Mouse (Mus musculus): ENCODE results near the gene Hao1. TPM values are rescaled to one million over a fixed set of nuclear protein-coding genes. Genes with fewer than 3 reads are reported as not detected.

The Hao1 gene
- polyA plus RNA-seq (2017; shearing (Covaris generic)), result not detected

DNA sequence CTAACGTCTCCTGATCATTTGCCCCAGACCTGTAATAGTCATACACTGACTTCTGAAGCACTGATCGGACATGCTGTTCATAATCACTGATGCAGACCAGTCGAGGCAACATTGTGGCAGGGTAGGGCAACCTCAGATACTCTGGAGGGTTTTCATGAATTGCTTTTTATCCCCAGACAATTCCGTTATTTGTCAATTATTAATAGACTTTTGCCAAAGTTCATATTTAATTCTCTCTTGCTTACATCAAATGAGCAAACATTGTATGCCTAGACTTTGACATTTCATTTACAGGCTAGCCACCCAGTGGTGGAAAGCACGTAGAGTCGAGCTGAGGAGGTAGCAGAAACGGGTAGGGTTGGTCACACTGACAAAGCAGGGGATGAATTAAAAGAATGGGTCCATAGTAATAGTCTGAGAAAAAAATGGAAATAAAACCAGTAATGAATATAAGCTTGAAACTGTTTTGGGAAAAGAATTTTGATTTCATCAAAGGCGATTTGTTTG lies at the start of gene Hao1:
TSS of gene Hao1 (minus strand) at position 148 of the 507 bp plus-strand sequence.
- no peak for ATAC-seq

DNA sequence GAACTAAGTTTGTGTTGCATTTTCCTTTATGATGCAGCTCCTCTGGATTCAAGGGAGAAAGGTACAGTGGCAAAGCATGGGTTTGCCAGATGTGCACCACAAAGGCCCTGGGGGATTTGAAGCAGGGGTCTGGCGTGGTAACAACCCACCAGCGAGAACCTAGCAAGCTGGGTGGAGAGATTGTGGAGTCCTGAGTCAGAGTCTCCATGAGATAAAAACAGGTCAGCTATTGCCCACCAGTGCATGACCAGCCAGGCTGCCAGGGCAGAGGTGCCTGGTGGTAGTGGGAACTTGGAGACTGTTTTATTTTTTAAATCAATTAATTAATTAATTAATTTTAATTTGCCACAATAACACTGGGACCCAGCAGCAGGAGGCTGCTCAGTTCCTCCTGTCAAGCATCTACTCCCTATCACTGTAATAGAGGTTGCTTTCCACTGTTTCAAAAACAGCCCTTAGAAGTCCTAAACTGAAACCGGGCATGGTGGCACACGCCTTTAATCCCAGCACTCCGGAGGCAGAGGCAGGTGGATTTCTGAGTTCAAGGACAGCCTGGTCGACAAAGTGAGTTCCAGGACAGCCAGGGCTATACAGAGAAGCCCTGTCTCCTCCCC lies 37.0 kb upstream of the Hao1 start:
- no peak for ATAC-seq

DNA sequence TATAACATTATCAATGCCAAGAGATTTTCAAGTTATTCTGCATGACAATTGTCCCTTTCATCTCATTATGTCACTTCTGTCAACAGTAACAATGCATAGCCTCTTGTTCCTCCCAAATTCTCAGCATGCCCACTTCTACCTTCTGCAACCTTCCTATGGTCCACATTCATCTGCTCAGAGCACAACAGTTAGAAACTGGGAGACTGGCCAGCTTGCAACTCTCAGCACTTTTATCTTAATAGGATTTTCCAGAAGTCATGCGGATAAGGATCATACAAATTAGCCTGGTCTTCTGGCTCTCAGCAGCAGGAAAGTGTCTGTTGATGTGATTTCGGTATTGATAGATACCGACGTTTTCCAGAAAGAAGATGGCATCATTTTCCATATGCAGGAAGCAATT lies 31.1 kb upstream of the Hao1 start:
- ATAC-seq, result no peak

DNA sequence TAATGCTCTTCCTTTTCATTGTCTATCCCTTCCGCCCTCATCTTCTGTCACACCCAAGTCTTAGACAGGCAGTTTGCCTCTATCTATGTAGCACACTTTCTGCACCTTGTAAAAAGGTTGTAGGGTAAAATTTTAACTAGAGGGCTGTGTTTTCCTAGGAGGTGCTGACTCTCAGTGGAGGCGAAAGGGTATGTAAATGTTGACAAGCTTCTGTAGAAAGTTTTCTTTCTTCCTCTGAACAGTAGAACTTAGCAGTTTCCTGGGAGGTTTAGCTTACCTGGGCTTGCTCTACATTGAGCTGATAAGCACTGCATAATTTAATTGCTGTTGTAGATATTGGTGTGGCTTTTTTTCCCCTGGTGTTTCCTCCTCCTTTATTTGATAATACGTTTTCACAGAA lies 5.3 kb upstream of the Hao1 start:
- no peak for ATAC-seq

DNA sequence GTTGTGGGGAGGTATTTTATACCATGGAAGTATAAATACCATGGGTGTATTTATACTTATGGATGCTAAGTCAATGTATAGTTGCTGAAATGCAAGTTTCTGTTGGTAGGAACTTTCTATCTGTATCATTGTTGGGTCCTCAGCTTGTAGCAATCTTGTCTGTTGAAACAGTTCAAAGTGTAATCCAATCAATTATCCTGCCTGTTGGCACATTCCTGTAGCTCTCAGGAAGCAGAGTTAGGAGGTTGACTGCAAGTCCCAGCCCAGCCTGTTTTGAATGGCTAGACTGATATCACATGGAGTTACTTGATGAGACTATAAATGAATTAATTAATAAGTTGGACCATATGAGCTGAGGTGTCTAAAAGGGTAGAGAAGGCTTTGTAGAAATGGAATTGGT lies 1.8 kb downstream of the Hao1 start:
- ATAC-seq, result no peak

DNA sequence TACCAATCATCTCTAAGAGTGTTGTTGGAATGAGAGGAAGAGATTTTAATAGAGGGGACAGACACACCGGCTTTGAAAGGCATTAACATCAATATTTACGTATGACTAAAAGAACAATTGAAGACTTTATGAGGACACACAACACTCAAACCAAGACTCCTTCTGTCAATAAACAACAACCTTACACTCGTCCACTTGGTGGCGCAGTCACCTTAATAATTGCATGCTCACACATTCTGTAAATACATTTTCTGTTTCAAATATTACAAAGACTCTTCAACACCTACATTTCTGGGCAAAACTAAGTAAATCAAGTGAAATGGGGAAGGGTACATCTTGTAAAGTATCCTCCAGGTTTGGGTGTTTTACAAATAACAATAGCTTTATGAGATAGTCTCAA lies 4.4 kb downstream of the Hao1 start:
- no peak for ATAC-seq

DNA sequence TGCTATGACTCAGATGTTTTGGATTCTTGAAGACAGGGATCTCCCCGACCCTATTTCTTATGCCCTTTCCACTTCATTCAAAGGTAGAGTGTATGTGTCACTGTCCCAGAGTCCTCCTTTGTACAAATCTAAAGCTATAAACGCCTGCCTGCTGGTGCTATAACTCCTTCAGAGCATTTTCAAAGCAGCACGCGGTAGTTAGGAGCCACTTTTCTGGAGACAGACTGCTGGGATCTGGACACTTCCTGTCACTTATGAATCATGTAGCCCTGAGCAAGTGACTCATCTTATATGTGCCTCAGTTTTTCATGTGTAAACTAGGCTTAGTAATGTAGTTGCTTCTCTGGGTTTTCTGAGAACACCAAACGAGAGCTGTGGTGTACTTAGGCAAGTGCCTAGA lies 9.1 kb downstream of the Hao1 start:
- ATAC-seq, result no peak

DNA sequence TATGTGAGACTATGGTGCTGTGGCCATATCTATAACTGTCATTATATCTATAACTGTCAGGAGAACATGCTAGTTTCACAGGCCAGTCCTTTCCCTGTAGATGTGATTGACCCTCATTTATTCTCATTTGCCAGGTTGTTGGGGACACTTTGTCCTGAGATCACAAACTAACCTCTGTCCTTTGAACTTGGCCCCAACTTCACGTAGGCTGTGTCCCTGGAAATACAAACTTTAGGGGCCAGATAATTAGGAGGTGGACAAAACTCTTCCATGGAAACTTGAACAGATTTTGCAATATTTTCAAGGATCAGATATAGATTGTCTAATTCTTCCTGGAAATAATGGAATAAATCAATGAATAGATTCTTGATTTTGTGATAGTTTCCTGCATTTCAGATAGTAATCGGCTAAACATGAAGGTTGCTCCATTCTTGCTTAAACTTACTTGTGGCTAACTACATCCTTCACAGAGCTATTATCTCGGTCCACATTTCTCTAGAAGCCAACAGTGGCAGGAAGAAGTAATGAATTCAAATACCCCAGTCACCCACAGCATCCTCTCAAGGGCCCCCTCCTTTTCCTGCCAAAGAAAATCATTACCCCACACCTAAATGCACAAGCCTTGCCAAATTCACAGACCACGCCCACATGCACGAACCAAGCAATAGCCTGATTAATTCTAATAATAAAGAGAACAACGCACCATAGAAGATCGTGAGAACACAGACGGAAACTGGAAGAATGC lies 9.7 kb downstream of the Hao1 start:
- ATAC-seq, result no peak

DNA sequence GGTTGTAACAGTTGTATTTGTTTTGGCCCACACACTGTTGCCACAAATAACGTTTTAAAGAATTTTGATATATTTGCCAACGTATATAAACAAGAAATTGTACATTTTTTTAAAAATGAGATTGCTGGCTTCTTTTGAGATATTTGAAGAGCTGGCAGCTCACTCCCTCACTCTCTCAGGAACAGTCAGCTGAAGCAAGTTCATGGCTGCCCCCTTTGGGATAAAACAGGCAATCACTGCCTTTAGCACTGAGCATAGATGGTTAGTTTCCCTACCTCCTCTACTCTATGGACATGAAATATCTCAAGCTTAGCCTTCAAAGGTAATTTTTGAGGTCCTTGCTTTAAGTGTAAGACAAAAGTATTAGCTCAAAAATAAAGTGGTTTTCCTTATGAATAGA lies 10.7 kb downstream of the Hao1 start:
- ATAC-seq, result no peak

DNA sequence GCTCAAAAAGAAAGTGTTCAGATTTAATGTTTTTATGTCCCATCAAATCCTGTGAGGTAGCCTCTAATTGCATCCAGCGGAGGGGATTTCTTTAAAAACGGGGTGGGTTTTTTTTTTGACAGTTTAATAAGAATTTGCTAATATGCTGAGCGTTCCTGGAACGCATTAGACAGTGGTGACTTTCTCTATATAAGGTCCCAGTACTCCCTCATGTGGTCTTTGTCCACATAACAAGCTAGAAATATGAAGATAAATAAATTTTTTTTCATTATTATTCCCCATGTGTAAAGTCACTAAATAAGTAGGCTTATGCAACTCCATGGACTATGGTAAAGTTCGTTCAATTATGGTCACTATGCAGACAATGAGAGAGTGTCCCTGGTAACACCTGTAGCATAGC lies 13.1 kb downstream of the Hao1 start:
- ATAC-seq, result no peak

DNA sequence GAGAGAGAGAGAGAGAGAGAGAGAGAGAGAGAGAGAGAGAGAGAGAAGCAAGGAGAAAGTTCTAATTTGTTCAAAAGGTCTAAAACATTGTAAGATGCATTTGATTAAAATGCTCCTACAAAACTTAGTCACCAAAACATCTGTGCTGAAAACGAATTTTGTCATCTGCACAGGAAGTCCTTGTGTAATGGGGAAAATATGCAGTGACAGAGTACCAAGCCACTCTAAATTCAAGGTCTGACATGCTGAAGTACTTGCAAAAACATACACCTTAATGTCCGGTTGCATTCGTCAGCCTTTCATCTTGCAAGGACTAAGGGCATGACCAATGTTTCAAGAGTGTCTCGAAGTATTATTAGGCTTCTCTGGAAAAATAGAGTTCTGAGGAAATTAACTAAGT lies 15.7 kb downstream of the Hao1 start:
- no peak for ATAC-seq

DNA sequence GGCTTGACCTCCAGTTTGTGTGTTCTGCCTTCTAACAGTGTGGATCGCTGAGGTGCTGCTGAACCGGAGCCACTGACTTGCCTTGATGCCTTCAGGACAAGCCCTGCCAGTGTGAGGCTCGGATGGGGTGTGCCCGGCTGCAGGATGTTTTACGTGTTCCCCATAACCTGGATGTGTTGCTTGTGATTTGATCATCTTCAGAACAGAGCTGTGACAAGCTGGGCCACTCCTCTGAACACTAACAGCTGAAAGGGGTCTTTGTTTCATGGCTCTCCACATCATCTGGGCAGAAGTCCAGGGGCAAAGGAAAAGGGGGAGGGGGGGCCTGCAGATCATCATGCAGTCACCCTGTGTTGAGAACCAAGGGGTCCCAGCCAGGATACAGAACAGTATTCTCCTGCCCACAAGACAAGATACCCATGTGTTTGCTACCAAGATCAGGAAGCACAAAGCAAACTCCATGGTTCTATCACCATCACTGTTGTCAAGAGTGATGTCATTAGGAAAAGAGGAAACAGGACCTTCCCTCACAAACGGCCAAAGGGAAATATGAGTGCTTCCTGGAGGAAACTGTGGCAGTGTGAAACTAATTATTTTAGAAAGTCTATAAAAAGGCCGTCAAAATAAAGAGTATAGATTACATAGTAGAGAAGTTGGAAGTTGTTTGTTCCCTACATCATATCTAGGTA lies 25.9 kb downstream of the Hao1 start:
- no peak for ATAC-seq

DNA sequence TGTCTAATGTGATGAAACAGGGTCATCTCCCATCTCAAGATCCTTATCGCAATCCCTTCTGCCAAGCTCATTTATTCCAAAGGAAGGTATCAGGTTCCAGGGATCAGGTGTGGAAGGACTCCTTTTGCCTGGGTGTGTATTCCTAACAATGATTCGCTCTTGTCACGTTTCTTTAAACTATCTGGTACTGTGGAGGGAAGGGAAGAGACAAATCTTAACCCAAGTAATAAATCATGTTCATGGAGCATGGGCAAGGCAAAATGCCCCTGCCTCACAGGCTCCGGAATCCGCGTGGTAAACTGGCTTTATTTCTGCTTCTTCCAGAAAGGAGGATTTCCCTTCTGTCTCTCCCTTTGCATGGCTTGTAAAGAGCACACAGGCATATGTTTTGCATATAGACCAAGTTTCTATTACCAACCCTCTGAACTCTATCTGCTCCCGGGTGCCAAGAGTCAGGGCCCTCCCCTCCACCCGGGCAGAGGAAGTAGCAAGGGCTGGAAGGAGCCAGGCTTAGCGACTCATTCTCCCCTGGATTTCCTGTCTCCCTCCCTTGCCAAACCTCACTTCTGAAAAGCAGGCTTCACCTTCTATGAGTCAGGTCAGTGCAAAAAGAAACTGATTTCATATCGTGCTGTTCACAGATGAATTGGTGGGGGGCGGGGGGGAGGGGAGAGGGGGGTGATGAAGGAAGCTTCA lies 26.6 kb downstream of the Hao1 start:
- no peak for ATAC-seq

DNA sequence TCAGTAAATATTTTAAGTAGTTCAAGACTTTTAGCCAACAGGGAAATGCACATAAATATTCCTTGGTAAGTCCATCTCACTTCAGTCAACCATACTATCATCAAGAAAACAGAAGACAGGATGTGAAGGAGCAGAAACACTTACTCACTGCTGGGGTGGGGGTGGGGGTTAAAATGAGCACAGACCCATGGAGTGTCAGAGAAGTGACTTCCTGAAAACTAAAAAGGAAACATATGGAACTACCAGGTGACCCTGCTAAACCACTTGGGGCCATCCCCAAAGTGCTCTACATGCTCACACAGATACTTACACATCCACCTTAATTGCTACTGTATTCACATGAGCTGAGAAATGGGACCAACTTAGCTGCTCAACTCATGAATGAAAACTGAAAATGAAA lies 36.1 kb downstream of the Hao1 start:
- ATAC-seq, result no peak

DNA sequence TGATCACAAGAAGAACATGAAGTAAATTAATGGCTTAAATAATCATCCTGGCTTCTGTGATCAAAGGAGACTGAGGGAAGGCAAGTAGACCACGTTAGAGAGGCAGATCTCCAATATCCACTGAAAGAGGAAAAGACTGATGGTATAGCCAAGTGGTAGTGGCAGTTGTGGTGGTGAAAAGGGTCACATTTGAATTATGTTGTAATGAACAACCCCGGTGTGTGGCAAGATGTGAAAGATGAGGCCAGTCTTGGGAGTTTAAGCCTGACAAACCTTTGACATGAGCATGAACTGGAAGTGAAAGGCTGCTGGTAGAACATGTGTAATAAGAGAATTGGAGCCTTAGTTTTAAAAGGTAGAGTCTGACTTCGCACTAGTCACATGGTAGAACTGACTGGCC lies 54.4 kb downstream of the Hao1 start:
- ATAC-seq, result no peak

DNA sequence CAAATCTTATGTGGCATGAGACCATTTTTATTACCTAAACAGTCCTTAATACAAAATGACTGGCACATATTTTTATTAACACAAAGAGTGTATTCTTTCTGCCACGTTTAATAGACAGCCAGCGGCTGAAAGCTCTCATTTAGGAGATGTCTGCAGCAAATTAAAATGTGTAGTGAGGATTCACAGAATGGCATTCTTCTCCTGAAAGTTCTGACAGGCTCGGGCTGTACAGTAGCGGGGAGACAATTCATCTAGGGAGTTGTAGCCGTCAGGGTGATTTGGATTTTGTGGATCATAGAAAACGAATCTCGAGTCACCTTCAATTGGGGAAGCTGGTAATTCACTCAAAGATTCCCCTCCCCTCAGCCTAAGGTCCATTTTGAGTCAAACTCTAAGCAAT lies 55.7 kb downstream of the Hao1 start:
- ATAC-seq, result no peak

DNA sequence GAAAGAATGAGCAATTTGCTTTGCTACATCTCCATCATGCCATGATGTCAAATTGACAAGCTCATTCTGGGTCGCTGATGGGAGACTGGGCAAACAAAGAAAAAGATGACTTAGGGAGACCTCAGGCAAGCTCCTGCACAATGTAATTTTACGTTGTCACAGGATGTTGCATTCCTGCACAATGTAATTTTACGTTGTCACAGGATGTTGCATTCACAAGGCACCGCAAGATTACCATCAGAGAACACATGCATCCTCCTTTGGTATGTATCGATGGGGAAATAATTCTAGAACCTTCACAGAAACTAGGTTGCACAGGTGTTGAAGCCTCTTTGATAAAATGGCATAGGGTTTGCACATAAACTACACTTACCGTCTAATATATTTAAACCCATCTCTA lies 65.5 kb downstream of the Hao1 start:
- no peak for ATAC-seq

DNA sequence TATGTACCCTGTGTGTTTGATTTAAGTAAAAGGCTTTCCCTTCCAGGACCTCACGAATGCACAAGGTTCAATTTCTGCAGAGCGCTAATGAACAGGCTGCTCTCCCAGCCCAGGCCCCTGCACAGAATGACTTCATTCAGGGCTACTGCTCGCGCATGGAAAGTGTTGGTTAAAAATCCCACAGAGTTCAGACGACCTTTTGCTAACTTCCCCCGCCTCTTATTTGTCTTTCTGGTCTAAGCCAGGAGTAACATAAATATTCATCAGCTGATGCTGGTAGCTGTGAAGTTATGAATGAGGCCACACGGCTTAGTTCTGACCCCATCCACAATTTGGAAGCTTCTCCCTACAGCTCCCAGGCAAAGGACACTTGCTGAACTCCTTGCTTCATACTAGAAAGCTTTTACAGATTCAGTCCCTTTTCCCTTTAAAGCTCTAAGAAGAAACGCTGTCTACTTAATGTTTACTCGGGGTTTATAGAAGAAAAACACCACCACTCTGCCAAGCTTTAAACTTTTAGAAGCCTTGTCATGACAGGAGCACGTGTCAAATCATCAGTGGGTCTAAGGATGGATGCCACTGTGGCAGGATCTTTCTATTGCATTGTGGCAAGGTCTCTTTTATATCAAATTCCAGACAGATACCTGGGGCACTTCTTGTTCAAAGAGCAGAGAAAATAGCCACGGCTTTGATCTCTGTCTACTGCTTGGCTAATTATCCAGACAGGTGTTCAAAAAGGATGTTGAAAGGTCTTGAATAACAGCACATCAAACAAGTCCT lies 67.9 kb downstream of the Hao1 start:
- no peak for ATAC-seq

DNA sequence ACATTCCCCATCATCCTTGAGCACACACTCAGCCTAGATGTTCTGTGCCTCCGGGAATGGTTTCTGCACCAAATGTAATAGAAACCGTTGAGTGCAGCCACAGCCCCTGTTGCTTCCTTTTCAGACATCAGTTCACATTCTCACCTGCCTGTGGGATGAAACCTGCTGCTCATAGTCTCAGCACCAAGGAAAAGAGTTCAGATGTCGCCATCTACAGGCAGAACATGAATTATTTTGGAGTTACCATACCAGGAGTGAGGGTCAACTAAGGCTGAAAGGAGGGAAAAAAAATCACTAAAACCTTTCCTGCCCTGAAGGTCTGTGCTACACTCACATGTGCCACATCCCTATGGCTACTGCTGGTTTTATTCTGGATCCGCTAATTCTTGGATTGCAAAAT lies 71.5 kb downstream of the Hao1 start:
- no peak for ATAC-seq

DNA sequence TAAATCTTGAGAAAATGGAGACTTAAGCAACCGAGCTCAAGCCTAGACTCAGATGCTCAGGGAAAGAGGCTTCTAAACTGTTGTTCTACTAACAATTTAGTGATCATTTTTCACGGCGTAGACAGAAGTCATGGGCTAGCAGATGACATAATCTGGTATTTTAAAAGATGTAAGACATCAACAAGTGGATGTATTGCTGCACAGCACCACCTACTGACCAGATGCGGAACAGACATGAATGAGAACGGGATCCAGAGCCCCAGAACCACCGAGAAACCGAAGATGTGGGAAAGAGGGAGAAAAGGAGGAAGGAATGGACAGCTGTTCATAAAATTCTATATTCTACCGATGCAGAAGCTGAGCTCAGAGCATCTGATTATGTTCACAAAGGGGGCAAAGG lies 72.4 kb downstream of the Hao1 start:
- no peak for ATAC-seq

DNA sequence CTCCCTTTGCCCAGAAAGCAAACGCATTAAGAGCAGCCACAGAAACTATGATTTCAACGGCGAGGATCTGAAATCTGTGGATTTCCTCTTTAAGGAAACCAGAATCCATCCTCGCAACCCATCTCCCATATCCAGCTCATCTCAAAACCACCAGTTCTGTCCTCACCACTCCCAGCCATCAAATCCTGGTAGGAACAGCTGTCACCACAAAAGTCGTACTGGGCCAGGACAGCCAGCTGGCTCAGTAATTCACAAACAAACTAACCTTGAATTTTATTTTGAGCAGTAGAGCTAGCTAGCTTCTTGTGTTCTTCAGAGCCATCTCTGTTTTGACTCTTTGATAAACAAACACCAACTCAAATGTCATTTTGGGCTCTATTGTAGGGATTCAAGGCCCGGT lies 73.0 kb downstream of the Hao1 start:
- ATAC-seq, result no peak

DNA sequence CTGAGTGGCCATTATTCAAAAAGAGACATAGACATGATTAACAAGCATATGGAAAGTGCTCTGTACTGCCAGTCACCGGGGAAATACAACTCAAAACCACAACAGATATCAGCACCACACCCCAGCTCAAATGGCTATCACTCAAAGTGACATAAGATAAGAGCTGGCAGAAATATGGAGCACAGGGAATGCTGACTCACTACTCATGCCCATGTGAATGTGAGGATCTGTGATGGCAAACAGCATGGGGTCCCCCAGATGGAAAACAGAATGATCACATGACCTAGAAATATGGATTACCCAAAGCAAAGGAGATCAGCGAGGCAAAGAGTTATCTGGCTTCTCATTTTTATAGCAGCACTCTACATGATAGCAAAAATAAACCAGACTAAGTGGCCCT lies 89.0 kb downstream of the Hao1 start:
- no peak for ATAC-seq

DNA sequence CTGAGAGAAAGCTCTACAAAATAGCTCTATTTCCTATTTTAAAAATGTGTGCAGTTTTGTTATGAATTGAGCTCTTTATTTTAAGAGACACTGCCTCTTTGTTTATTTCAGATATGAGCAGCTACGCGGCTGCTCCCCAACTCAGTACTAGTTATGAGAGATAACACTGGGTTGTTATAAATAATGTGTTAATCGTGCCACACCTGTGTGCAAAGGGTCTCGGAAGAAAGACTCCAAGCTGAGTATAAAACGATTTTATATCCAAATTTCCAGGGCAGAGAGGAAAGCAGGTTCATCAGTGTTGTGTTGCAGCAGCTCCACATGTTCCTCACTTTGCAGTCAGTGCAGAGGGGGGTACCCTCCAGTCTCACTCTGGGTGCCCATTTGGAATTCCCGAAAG lies 91.8 kb downstream of the Hao1 start:
- no peak for ATAC-seq
